Mouse (Mus musculus): ENCODE results near the gene Msmp.

Msmp gene

DNA sequence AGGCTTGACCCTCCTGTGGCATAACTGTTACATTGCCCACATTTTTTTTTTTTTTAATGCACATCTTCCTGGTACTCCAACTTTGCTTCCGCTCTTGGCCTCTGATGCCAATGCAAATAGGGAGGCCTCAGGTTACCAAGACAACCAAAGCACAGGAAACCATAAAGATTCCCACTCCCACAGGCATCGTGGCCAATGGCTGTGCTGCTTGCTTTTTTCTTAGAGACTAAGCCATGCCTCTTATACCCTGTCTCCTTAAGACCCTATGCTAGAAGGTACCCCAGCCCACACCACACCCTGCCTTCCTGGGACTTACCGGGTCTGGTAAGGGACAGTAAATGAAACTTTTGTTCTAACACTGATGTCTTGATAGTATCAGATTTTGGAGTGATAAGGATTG, 9.2 kb upstream of the Msmp start:
- DNase-seq (ENCODE audit: low spot score in 2 of 2), result no peak

DNA sequence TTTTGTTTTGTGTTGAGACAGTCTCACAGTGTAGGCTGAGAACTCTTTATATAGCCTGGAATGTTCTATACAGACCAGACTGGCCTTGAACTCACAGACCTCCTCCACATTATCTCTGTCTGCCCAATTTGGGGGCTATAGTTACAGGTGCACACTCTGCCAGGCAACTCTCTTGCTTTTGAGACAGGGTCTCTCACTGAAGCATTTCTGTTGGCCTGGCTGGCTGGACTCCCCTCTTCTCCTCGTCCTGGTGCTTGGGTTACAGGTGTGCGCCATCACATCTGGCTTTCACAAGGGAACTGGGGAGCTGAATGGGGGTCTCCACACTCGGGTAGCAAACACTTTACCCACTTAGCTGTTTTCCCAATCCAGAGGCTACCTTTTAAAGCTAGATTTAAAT, 7.7 kb upstream of the Msmp start:
- DNase-seq (ENCODE audit: low spot score in 2 of 2), result no peak

GRCm38 (mm10) chr4:43591543-43591942, 7.2 kb upstream of the Msmp start:
- no peak for DNase-seq (ENCODE audit: low spot score in 2 of 2)

DNA sequence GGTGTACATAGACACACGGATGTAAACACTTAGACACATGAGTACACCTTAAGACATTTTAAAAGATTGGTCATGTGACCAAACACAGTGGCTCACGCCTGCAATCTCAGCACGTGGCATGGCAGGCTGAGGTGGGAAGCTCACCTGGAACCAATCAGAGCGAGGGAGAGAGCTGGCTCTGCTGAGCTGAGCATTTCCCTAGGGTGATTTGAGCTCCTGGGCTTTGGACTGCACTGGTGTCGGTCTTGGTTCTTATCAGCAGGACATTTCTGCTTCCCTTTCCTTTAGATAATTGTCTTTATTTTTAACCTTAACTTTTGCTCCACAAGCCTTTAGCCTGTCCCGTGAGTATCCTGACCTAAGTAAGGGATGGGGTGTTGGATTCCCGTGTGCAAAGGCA, 3.4 kb upstream of the Msmp start:
- no peak for DNase-seq (ENCODE audit: low spot score in 2 of 2)

DNA sequence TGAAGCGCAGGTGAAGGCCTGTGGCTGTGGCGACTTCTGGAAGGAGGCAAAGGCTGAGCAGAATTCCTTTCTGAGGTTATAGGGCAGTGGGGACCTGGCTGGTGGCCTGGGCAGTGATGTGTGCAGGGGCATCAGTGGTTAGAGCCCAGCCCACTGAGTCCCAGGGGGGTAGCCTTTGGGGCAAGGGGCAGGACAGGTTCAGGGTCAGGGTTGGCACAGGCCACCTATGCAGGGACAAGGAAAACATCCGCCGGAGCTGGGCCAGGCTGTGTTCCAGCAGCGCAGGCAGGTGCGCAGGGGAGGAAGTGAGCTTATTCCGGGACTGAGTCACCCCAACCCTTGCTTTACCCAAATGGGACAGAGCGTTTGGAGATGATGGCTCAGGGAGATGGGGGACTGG, 2.1 kb upstream of the Msmp start:
- DNase-seq (ENCODE audit: low spot score in 2 of 2), result no peak

DNA sequence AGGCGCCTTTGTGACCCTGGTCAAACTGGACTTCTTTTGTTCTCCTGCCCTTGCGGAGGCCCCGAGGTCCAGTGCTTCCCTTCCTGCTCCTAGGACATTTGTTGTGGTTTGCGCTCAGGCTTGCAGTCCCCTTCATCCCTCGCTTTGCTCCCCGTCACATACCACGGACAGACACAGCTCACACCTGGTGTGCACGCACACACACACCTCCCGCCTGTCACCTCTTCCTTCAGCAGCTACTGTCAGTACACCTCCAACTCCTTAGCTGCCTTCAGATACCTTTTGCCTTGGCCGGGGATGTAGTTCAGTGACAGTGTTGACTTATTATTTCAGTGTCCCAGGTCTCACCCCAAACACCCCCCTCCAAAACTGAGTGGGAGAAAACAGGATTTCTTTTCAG, 1.4 kb upstream of the Msmp start:
- DNase-seq (ENCODE audit: low spot score in 2 of 2), result no peak

DNA sequence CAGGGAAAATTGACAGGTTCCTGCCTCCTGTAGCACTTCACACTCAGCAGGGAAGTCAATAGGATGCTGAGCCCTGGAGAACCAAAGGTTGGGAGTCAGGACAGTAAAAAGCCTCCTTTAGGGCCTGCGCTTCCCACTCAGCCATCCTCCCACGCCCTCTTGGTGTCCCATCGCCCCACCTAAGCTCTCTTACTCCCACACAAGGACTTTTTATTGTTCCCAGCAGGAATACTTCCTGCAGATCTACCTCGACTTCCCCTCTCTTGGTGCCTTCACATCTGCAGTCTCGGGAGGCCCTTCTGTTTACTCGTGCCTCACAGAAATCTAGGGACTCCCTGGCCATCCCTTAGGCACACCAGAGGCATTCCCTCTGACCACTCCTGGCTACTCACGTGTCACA, 873 bp downstream of the Msmp start:
- no peak for DNase-seq (ENCODE audit: low spot score in 2 of 2)

- DNase-seq (ENCODE audit: low spot score in 2 of 2), result no peak
Observed at GRCm38 (mm10) chr4:43582241-43582640, 2.1 kb downstream of the Msmp start.

DNA sequence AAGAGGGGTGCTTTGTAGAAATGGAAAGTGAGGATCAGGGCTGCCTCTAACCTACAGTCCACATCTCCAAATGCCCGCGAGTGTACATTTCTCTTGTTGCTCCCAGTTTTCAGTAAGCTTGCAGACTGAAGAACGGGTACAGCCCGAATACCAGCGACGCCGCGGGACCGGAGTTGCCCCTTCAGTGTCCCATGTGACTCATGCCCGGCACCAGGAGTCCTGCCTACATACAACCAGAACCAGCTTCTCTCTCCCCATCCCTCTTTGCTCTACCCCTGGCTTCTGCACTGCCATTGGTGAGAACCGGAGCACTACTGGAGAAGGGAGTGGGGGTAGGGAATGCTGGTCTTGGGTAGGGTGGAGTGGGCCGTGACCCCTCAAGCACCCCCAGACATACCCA, 2.9 kb downstream of the Msmp start:
- DNase-seq (ENCODE audit: low spot score in 2 of 2), result no peak

- DNase-seq (ENCODE audit: low spot score in 2 of 2), result no peak
Observed at GRCm38 (mm10) chr4:43580721-43581120, 3.6 kb downstream of the Msmp start.

DNA sequence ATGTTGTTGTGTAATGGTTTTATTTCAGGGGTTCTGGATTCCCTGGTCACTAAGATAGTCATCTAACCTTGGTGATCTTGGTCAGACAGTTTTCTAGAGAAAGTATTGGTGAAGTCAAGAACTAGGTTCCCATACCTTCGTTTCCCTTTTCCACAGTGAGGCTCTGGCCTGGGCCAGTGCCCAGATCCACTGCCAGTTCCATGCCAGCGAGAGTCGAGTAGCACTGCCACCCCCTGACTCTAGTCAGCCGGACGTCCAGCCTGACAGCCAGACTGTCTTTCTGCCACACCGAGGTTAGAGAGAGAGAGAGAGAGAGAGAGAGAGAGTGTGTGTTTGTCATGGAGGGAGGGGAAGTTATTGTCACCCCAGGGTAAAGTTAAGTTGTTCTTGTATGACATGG, 4.6 kb downstream of the Msmp start:
- DNase-seq (ENCODE audit: low spot score in 2 of 2), result no peak

GRCm38 (mm10) chr4:43579256-43579655, 5.0 kb downstream of the Msmp start:
- DNase-seq (ENCODE audit: low spot score in 2 of 2), result no peak

- peak; percentile 57 to 82 for DNase-seq (ENCODE audit: low spot score in 2 of 2)
Observed at GRCm38 (mm10) chr4:43578376-43579204, 5.7 kb downstream of the Msmp start, which contains the start of the genes Rgp1 and Gba2. Gene Rgp1 (plus strand): TSS chr4:43578715. Gene Gba2 (minus strand): TSS chr4:43578873.

GRCm38 (mm10) chr4:43577237-43577881, 6.9 kb downstream of the Msmp start:
- DNase-seq (ENCODE audit: low spot score in 2 of 2), result no peak

DNA sequence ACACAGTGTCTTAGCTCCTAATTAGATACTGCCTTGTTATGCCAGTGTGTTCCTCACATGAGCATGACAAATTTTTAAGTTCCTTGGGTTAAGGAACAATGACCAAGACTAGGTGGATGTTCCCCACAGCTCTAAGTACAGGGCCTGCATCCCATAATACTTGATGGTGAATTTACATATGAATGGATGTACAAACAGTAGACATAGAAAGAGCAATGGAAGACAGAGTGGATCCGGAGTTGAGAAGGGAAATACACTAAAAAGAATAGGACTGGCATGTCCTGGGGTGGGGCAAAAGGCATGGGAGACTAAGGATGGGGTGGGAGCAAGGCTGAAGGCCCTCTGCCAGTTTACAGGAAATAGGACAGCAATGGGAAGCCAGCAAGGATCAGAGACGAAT, 8.9 kb downstream of the Msmp start:
- no peak for DNase-seq (ENCODE audit: low spot score in 2 of 2)

DNA sequence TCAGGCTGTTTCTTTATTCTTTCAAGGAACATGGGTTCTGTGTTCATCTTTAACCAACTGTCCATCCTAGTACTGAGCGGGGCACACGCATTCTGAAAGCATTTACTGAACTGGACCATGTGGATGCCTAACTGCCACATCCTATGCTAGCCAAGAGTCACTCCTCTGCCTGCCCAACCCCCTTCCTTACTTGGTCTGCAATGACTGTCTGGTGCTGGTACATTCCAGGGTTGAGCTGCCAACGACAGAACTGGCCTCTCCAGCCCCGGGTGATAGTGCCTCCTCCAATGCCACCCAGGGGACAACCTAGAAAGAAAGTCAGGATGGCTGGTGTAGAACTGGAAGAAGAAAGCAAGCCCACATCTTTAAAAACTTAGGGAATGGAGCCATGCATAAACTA, 10.7 kb downstream of the Msmp start:
- no peak for DNase-seq (ENCODE audit: low spot score in 2 of 2)

GRCm38 (mm10) chr4:43571395-43572045, 12.8 kb downstream of the Msmp start:
- no peak for DNase-seq (ENCODE audit: low spot score in 2 of 2)

DNA sequence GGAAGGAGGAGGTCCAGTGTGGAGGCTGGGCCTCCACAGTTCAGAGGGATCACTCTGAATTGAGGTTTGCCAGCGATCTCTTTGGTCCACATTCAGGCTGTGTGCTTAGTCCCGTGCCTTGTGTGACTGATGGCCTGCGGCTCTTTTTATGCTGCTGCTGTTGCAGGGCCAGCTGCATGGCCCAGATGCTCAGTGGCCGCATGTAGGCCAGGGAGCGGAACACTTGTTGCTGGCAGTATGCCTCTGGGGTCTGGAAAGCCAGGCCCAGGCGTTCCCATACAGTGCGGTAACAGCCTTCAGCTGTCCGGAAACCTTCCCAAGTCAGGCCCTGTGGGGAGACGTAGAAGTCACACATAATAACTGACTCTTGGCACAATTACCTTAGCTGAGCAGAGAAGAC, 17.2 kb downstream of the Msmp start:
- DNase-seq (ENCODE audit: low spot score in 2 of 2), result no peak

DNA sequence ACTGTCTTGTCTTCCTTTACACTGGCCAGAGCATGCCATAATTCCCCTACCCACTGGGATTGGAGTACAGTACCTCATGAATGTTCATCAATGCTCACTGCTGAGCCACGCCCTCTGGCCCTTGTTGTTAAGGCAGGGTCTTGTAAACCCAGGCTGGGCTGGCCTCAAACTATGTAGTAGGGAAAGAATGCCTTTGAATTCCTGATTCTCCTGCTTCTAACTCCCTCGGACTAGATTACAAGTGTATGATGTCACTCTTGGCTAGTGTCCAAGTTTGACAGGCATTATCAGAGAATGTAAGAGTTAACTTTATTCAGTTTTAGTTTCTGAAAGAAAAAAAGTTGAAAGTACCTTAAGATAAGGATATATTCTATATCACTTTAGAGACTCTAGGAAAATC, 20.1 kb downstream of the Msmp start:
- no peak for DNase-seq (ENCODE audit: low spot score in 2 of 2)

DNA sequence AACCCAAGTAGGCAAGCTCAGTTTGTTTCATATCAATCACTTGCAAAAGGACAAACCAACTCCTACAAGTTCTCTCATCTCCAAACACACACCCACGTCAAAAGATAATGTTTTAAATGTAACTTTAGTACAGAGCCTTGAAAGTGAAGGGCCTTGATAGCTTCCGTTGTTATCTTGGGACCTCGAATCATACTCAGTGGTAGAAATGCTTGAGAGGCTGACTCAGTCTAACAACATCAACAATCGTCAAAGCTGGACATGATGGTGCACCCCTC, 20.8 kb downstream of the Msmp start:
- no peak for DNase-seq (ENCODE audit: low spot score in 2 of 2)

DNA sequence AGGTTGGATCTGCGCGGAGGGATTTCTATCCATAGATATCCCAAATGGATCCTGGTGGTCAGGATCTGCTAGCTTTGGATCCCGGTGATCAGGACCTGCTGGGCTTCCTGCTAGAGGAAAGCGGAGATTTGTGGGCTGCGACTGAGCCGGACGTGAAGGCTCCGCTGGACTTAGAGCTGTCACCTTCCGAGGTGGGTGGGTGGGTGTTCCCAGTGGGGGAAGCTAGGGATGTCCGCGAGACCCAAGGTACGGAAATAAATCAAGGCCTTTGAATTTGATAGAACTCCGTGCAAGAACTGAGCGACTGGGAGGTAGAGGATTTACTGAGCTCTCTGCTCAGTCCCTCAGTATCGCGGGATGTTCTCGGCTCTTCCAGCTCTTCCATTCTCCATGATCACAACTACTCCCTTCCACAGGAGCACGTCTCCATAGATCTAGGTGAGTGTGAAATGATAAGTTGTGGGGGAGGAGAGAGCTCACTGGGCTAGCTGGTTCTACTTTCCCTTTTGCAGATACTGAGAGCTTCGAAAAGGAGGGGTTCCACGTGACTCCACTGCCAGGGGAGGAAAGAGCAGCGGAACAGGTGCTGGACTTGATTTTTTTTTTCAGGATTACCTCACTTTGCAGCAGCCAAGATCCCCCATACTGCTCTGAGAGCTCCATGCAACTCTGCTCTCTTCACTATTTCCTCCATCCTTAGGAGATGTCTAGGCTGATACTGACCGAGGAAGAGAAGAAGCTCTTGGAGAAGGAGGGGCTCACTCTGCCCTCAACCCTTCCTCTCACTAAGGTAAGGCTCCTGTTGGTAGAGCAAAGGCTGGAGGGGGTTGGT, 21.3 kb downstream of the Msmp start:
- no peak for DNase-seq (ENCODE audit: low spot score in 2 of 2)

All from left cerebral cortex, adult 9 months (tissue).